Mouse (Mus musculus): ENCODE data around the gene Zbtb49. TPM values are rescaled to one million over a fixed set of nuclear protein-coding genes. Genes with fewer than 3 reads are reported as not detected.
A peak's percentile ranks its signal among the peaks of the same experiment; 100 is the strongest.

Zbtb49 gene
- polyA plus RNA-seq, 1 experiment from 2014 or later = 7.0 TPM

DNA sequence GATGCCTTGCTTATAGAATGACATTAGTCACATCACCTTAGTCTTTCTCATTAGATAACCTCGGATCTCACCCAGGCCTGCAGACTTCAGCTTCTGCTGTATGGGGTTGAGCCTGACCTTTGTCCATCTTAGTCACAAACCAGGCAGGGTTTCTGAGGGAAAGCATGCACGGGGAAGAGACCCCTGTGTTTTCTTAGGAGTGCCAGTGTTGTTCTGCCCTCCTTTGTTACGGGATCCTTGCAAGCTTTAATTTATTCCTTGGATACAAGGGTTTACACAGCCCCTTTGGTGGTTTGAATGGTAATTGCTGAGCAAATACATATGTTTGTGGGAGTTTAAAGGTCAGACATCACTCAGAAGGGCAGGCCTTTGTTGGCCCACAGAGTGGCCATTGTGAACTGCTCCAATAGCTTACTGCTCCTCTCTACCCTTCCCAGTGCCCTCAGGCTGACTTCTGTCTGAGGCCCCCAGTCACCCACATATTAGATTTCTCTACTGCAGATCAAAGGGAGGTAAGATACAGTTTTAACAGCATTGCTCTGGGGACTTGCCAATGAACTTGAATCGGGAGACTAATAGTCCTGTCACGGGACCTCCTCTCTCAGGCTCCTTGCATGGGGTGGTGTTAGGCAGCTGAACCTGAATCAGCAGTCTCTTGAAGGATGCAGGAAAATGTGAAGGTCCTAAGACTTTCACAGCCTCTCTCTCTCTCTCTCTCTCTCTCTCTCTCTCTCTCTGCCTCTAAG, 20.6 kb upstream of the Zbtb49 start:
- H3K4me1 ChIP-seq (replicated peaks) = no peaks in the 10 kb centered on the region
- H3K36me3 ChIP-seq = no peaks in the 10 kb centered on the region
- no peak overlapping the region for H3K4me3 ChIP-seq
- no peak overlapping the region for H3K9ac ChIP-seq
- H3K9me3 ChIP-seq (replicated peaks) = no peaks in the 10 kb centered on the region
- no peak for ATAC-seq (replicated peaks; ENCODE audit: insufficient number of reproducible peaks, insufficient read depth, low FRiP score, low read depth)
- WGBS = 56% methylated on average over 5 of the region's 5 CpGs
- no peaks in the 10 kb centered on the region for H3K27me3 ChIP-seq
- no peak overlapping the region for H3K4me2 ChIP-seq
- H3K27ac ChIP-seq = no peak overlapping the region

DNA sequence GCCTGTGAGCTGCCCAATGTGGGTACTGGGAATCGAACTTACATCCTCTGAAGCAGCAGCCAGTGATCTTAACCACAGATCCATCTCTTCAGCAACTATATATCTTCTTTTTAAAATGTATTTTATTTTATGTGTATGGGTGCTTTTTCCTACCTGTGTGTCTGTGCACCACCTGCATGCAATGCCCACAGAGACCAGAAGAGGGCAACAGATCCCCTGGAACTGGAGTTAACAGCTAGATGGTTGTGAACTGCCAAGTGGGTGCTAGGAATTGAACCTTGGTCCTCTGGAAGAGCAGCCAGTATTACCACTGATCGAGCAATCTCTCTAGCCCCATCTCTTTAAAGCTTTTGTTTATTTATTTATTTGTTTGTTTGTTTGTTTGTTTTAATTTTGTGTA, 16.4 kb upstream of the Zbtb49 start:
- H3K27me3 ChIP-seq = no peaks in the 10 kb centered on the region
- H3K9me3 ChIP-seq (replicated peaks) = no peaks in the 10 kb centered on the region
- peaks cover 25% of the 10 kb centered on the region for H3K36me3 ChIP-seq
- H3K27ac ChIP-seq = no peak overlapping the region
- ATAC-seq (replicated peaks; ENCODE audit: insufficient number of reproducible peaks, insufficient read depth, low FRiP score, low read depth) = no peak
- no peaks in the 10 kb centered on the region for H3K4me1 ChIP-seq (replicated peaks)
- H3K4me3 ChIP-seq = no peak overlapping the region
- no peak overlapping the region for H3K4me2 ChIP-seq
- no peak overlapping the region for H3K9ac ChIP-seq
- 87% methylated on average over 2 of the region's 2 CpGs for WGBS

DNA sequence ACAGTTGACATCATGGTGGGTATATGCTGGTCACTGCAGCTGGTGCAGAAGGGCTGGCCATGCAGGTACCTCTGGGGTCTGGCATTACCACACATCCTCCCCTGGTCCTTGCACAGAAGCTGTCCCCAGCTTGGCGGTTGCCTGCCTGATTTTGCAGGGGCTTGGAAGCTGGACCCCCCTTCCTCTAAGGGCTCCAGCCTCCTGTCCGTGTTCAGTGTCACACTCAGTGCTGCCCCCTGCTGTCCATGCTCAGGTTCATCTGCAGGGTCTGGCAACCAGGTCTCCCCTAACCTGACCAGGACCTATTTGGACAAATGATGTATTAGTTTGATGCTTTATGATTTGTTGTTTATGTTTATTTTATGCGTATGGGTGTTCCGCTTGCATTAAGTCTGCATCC, 15.2 kb upstream of the Zbtb49 start:
- H3K36me3 ChIP-seq = peaks cover 36% of the 10 kb centered on the region
- H3K4me2 ChIP-seq = no peak overlapping the region
- 62% methylated on average over 4 of the region's 4 CpGs for WGBS
- H3K9ac ChIP-seq = no peak overlapping the region
- no peak overlapping the region for H3K4me3 ChIP-seq
- no peaks in the 10 kb centered on the region for H3K4me1 ChIP-seq (replicated peaks)
- no peak for ATAC-seq (replicated peaks; ENCODE audit: insufficient number of reproducible peaks, insufficient read depth, low FRiP score, low read depth)
- H3K27me3 ChIP-seq = no peaks in the 10 kb centered on the region
- no peak overlapping the region for H3K27ac ChIP-seq
- H3K9me3 ChIP-seq (replicated peaks) = no peaks in the 10 kb centered on the region

DNA sequence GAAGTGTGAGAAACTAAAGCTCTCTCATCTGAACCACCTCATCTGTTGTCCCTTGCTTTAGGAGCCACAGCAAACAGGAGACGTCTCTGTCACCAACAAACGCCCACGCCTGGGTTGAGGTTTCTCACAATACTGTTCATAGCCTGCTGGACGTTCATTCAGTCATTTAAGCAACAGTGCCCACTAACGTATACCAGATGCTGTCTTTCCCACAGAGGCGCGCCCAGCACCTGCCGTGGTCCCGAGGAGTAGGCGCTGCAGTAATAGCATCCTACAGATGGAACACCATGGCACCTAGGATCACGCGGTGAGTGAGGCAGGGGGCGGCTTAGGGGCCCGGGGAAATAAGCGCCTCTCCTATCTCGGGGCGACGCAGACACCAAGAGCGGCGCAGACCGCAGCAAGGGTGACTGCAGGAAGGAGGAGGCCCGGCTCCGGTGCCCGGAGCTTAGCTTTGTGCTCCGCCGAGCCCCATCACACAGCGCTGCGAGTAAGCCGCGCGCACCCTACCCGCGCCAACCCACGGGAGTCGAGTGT, 418 bp downstream of the Zbtb49 start:
- peaks cover 10% of the 10 kb centered on the region for H3K36me3 ChIP-seq
- peak overlapping the region; percentile 80 for H3K27ac ChIP-seq
- H3K9me3 ChIP-seq (replicated peaks) = no peaks in the 10 kb centered on the region
- WGBS = 1% methylated on average over 35 of the region's 35 CpGs
- no peaks in the 10 kb centered on the region for H3K27me3 ChIP-seq
- H3K4me2 ChIP-seq = peak overlapping the region; percentile 76
- ATAC-seq (replicated peaks; ENCODE audit: insufficient number of reproducible peaks, insufficient read depth, low FRiP score, low read depth) = no peak; the same call in 1 of the 2 replicates
- H3K4me3 ChIP-seq = peak overlapping the region; percentile 96
- H3K9ac ChIP-seq = peak overlapping the region; percentile 87
- H3K4me1 ChIP-seq (replicated peaks) = peaks cover 20% of the 10 kb centered on the region

DNA sequence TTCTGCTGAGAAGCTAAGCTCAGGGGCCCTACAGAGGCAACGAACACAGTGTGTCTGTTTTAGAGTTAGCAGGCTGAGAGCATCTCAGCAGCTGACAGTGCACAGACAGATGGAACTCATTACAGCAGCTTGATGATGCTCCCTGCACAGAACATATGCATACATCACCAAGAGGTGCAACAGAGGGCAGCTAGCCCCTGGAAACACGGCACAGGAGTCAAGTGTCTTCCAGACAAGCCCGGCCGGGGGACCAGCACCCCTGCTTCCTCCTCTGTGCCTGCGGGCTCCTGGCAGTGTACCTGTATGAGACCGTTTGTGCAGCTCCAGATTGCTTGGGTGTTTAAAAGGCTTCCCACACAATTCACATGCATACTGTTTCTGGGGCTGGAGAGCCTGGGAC, 7.2 kb downstream of the Zbtb49 start:
- no peaks in the 10 kb centered on the region for H3K9me3 ChIP-seq (replicated peaks)
- 92% methylated on average over 6 of the region's 6 CpGs for WGBS
- peaks cover 43% of the 10 kb centered on the region for H3K36me3 ChIP-seq
- no peak overlapping the region for H3K4me2 ChIP-seq
- no peak overlapping the region for H3K4me3 ChIP-seq
- no peak overlapping the region for H3K9ac ChIP-seq
- no peaks in the 10 kb centered on the region for H3K4me1 ChIP-seq (replicated peaks)
- no peaks in the 10 kb centered on the region for H3K27me3 ChIP-seq
- no peak for ATAC-seq (replicated peaks; ENCODE audit: insufficient number of reproducible peaks, insufficient read depth, low FRiP score, low read depth)
- no peak overlapping the region for H3K27ac ChIP-seq

DNA sequence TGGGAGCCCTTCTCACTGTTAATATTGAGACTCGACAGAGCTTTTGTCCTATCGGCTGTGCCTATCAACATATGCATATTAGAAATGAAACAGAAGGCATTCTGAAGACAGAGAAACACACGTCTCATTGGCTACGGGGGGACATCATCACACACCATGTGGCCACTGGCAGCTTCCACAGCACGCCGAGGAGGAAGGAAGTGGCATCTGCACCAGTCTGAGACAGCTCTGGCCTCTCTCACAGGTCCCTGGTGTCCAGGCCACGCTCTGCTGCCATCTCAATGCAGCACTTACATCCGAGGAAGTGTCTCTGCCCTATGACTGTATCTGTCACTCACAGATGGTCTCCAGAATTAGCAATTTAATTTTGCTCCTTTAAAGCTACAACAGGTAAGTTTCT, 8.6 kb downstream of the Zbtb49 start:
- no peaks in the 10 kb centered on the region for H3K9me3 ChIP-seq (replicated peaks)
- H3K36me3 ChIP-seq = peaks cover 43% of the 10 kb centered on the region
- H3K27me3 ChIP-seq = no peaks in the 10 kb centered on the region
- no peaks in the 10 kb centered on the region for H3K4me1 ChIP-seq (replicated peaks)
- WGBS = 87% methylated on average over 8 of the region's 8 CpGs
- no peak overlapping the region for H3K9ac ChIP-seq
- H3K4me3 ChIP-seq = no peak overlapping the region
- no peak for ATAC-seq (replicated peaks; ENCODE audit: insufficient number of reproducible peaks, insufficient read depth, low FRiP score, low read depth)
- H3K4me2 ChIP-seq = no peak overlapping the region
- no peak overlapping the region for H3K27ac ChIP-seq

DNA sequence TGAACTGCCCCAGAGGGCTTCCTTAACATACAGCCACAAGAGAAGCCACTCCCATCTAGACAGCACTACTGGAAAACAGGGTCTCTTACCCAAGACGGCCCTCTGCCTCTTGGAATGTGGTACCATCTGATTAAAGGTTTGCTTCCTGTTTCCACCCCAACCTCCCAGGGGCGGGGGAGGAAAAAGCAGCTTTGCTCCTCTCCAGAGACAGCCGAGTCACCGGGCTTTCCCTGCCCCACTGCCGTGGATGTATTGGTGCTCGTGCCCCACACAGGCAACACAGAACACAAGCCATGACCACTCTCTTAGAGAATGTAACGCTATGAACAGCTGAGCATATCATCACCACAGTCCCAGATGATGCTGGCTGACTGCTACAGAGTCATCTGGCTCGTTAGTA, 11.3 kb downstream of the Zbtb49 start:
- WGBS = 48% methylated on average over 8 of the region's 8 CpGs
- peaks cover 28% of the 10 kb centered on the region for H3K36me3 ChIP-seq
- no peak for ATAC-seq (replicated peaks; ENCODE audit: insufficient number of reproducible peaks, insufficient read depth, low FRiP score, low read depth)

DNA sequence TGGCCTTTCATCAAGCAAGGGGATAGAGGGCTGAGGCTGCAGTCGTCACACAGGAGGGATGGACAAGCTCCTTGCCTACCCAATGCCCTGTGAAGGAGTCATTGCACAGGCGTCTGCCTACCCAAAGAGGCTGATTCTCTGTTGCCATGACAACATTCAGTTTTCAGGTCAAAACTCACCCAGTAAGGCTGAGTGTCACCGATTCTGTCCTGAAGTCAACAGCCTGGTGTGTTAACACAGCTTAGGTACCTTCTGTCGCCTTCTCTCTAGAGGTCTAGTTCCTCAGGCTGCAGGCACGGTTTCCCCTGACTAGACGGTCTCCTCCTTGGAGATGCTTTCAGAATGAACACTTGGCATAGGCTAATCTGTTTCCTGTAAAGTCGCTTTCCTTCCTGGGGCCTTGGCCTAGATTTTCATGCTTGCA, 14.9 kb downstream of the Zbtb49 start:
- Histone ChIP-seq H3K36me3 (peaks cover 40% of the 10 kb centered on the region), H3K27ac (no peak overlapping the region), H3K4me3 (no peak overlapping the region), H3K4me2 (no peak overlapping the region), H3K27me3 (no peaks in the 10 kb centered on the region), H3K9ac (no peak overlapping the region), H3K4me1 (replicated peaks) (0 out of 2 replicates have a peak, but pooled peaks cover 2% of the 10 kb centered on the region), H3K9me3 (replicated peaks) (no peaks in the 10 kb centered on the region)
- no peak for ATAC-seq (replicated peaks; ENCODE audit: insufficient number of reproducible peaks, insufficient read depth, low FRiP score, low read depth)
- 79% methylated on average over 7 of the region's 7 CpGs for WGBS

More for the DNA sequence above, 11.3 kb downstream of the Zbtb49 start:
- H3K4me3 ChIP-seq = no peak overlapping the region
- no peaks in the 10 kb centered on the region for H3K9me3 ChIP-seq (replicated peaks)
- no peak overlapping the region for H3K4me2 ChIP-seq
- no peaks in the 10 kb centered on the region for H3K27me3 ChIP-seq
- no peak overlapping the region for H3K9ac ChIP-seq
- H3K27ac ChIP-seq = no peak overlapping the region
- H3K4me1 ChIP-seq (replicated peaks) = 0 out of 2 replicates have a peak, but pooled peaks cover 2% of the 10 kb centered on the region

DNA sequence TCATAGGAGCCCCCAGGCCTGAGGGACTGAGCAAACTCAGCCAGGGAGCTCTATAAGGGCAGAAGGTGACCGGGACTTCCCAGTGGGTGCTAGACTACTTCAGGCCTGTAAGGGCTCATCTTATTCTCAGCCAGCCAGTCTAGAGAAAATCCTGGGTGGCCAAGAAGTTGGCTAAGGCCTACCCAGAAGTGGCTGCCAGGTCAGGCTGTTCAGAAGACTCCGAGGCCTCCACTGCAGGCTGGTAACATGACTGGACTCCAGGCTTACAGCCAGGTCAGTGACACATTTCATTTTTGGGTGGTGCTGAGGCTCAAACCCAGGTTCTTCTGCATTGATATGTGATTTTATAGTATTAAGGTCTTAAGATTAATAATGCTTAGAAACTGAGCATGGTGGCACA, 20.6 kb downstream of the Zbtb49 start:
- Histone ChIP-seq H3K36me3 (peaks cover 39% of the 10 kb centered on the region), H3K9me3 (replicated peaks) (no peaks in the 10 kb centered on the region), H3K9ac (no peak overlapping the region), H3K27me3 (no peaks in the 10 kb centered on the region), H3K4me3 (no peak overlapping the region), H3K4me2 (no peak overlapping the region), H3K4me1 (replicated peaks) (no peaks in the 10 kb centered on the region), H3K27ac (no peak overlapping the region)
- 87% methylated on average over 2 of the region's 2 CpGs for WGBS
- no peak for ATAC-seq (replicated peaks; ENCODE audit: insufficient number of reproducible peaks, insufficient read depth, low FRiP score, low read depth)

DNA sequence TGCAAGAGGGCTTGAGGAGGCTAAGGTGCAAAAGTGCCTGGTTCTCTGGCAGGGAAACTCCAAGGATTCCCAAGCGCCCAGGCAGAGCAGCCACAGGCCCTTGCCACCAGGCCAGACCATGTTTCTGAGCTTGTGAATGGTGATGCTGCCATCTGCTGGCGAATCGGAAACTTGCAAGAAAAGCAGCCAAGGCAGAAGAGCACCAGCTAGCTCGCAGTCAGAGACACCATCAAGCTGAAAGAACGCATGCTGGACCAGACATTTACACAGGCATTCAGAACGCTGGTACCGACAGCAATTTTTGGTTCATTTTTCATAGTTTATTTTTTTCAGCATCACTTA, 22.8 kb downstream of the Zbtb49 start:
- no peak overlapping the region for H3K4me2 ChIP-seq
- no peaks in the 10 kb centered on the region for H3K27me3 ChIP-seq
- ATAC-seq (replicated peaks; ENCODE audit: insufficient number of reproducible peaks, insufficient read depth, low FRiP score, low read depth) = no peak
- H3K9me3 ChIP-seq (replicated peaks) = no peaks in the 10 kb centered on the region
- 22% methylated on average over 7 of the region's 7 CpGs for WGBS
- no peaks in the 10 kb centered on the region for H3K4me1 ChIP-seq (replicated peaks)
- H3K4me3 ChIP-seq = no peak overlapping the region
- peaks cover 21% of the 10 kb centered on the region for H3K36me3 ChIP-seq
- no peak overlapping the region for H3K27ac ChIP-seq
- H3K9ac ChIP-seq = no peak overlapping the region

DNA sequence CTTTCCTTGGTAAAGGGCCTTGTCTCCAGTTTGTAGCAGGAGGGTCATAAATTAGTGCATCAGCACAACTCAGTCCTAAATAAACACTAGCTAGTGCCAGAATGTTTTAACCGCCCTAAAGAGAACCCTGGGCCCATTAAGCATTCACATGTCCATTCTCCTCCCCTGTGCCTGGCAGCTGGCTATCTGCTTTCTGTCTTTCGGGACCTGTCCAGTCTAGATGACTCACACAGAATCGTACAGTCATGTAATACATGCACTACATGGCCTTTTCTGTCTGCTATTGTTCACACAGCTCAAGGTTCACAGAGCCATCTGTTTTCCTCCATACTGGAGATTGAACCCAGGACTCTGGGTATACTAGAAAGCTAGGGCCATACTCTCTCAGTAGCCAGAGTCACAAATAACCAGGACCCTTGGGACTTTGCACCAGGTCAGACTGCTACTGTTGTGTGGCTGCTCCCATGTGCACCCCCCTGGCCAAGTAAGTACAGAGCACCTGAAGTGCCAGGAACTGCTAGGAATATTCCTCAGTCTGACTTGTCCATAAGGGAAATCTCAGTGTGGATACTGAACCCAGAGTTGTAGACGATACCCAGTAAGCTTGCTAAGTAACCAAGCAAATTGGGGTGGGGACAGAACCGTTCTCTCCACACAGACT, 23.3 kb downstream of the Zbtb49 start:
- 58% methylated on average over 5 of the region's 5 CpGs for WGBS
- no peaks in the 10 kb centered on the region for H3K27me3 ChIP-seq
- ATAC-seq (replicated peaks; ENCODE audit: insufficient number of reproducible peaks, insufficient read depth, low FRiP score, low read depth) = no peak

More for the DNA sequence above, 23.3 kb downstream of the Zbtb49 start:
- H3K9ac ChIP-seq = no peak overlapping the region
- no peak overlapping the region for H3K4me3 ChIP-seq
- no peaks in the 10 kb centered on the region for H3K9me3 ChIP-seq (replicated peaks)
- H3K27ac ChIP-seq = no peak overlapping the region
- peaks cover 16% of the 10 kb centered on the region; the same call in 1 of the 2 replicates for H3K36me3 ChIP-seq
- H3K4me1 ChIP-seq (replicated peaks) = no peaks in the 10 kb centered on the region
- H3K4me2 ChIP-seq = no peak overlapping the region
